Comparison of ENCODE assay signal across 8 mouse cellular contexts in the genomic region with DNA sequence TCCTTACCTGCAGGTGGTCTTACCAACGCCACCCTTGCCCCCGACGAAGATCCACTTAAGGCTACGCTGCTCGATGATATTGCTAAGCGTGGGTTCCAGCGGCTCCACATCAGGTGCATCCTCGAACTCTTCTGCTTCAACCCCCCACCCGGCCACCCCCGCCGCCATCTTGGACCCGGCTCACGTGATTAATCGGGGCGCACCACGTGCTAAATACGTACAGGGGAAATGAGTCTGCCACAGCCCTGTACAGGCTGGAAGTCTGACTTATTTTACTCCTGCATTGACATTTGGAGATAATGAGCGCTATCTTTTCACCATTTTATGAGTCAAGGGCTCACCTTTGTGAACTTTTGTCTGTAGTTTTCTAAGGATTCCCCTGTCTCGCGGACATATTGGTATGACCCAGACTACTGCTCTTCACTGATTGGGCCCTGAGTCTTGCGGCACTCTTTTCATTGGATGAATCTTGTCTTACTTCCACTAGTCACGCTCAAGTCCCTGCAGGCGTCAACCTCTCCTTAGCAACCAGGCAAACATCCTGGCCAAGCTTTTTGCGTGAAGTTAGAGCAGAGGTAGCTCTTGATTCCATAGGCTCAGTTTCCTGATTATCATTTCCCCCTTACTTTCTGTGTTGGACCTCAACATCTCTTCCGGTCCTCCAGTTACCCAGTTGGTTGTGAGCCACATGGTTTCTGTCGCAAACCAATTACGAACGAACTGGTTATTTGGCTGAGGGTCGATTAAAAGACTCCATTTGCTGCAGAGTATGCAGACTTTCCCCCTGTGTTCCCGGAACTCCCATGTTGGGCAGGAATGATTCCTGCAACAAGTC. TPM values are rescaled to one million over a fixed set of nuclear protein-coding genes. Genes with fewer than 3 reads are reported as not detected.
A peak's percentile ranks its signal among the peaks of the same experiment; 100 is the strongest.
DNase-seq lines count a peak whose midpoint lies in the region; ATAC-seq and TF ChIP-seq lines count a peak whose summit lies in the region.

A gene (minus strand): TSS at position 184 of the 835 bp plus-strand sequence.

- peak within 1 kb of the TSS; percentile 75 for H3K9ac ChIP-seq in forebrain, embryonic 16.5 days (replicated peaks; ENCODE audit: low read depth, low read length)
- H3K9ac ChIP-seq in lung, embryonic 14.5 days = peak within 1 kb of the TSS; percentile 71

- intact Hi-C loops in heart, postnatal 36 days (cut with DNase I) = loop anchor here (5.0 kb wide), 1 partner anchor 48 kb away; a partner anchor contains a TSS

- peaks cover 62% of the 10 kb centered on the region for H3K4me1 ChIP-seq in G1E (ENCODE audit: insufficient read depth, low read depth, low read length)
- peaks cover 39% of the 10 kb centered on the region for H3K4me1 ChIP-seq in forebrain, embryonic 16.5 days (replicated peaks; ENCODE audit: control insufficient read depth, insufficient read depth, low read length)
- H3K4me1 ChIP-seq in lung, embryonic 14.5 days (ENCODE audit: insufficient read depth) = peaks cover 19% of the 10 kb centered on the region
- peaks cover 13% of the 10 kb centered on the region for H3K4me1 ChIP-seq in olfactory bulb, adult 2 months (ENCODE audit: control insufficient read depth, insufficient read depth, low read length)
- H3K4me1 ChIP-seq in thymus, adult 2 months (replicated peaks; ENCODE audit: control insufficient read depth, insufficient read depth, low read length) = peaks cover 23% of the 10 kb centered on the region

- H3K27ac ChIP-seq in forebrain, embryonic 16.5 days (ENCODE audit: low read length) = peak within 1 kb of the TSS; percentile 73
- peak within 1 kb of the TSS; percentile 99 for H3K27ac ChIP-seq in layer of hippocampus, adult 2 months
- peak within 1 kb of the TSS; percentile 91 for H3K27ac ChIP-seq in lung, embryonic 14.5 days (ENCODE audit: low read depth)
- H3K27ac ChIP-seq in olfactory bulb, adult 2 months (ENCODE audit: insufficient read depth, low read depth, low read length) = peak within 1 kb of the TSS; percentile 79
- H3K27ac ChIP-seq in thymus, adult 2 months (ENCODE audit: control insufficient read depth, insufficient read depth, low read length) = no peak within 1 kb of the TSS; the same call in none of the 2 replicates

- TF ChIP-seq CTCF in G1E (IDR thresholded peaks at IDR 0.05; ENCODE audit: low read depth, low read length) = no peak
- no peak for TF ChIP-seq CTCF in layer of hippocampus, adult 2 months (conservative IDR thresholded peaks at IDR 0.05)
- TF ChIP-seq CTCF in lung, embryonic 14.5 days (IDR thresholded peaks at IDR 0.05; ENCODE audit: low read depth) = no peak
- no peak for TF ChIP-seq CTCF in olfactory bulb, adult 2 months (IDR thresholded peaks at IDR 0.05; ENCODE audit: insufficient read depth, low read depth, low read length)
- TF ChIP-seq CTCF in thymus, adult 2 months (IDR thresholded peaks at IDR 0.05; ENCODE audit: borderline replicate concordance, control insufficient read depth, extremely low read depth, insufficient read depth, low read length, poor library complexity) = no peak

- ATAC-seq in G1E (ENCODE audit: extremely low read depth, insufficient number of reproducible peaks, low FRiP score, poor library complexity, severe bottlenecking) = peak; percentile 82
- ATAC-seq in forebrain, embryonic 16.5 days = peak; percentile 90
- ATAC-seq in lung, embryonic 14.5 days (ENCODE audit: insufficient read depth) = peak; percentile 91

- peak within 1 kb of the TSS; percentile 90 for H3K4me2 ChIP-seq in forebrain, embryonic 16.5 days (ENCODE audit: low read length)
- peak within 1 kb of the TSS; percentile 70 for H3K4me2 ChIP-seq in lung, embryonic 14.5 days

- peak; percentile 90 for DNase-seq in G1E (ENCODE audit: low spot score)
- DNase-seq in cerebellum, adult 18-20 months = peak; percentile 85
- peak; percentile 81 to 89 for DNase-seq in heart, postnatal 36 days
- DNase-seq in layer of hippocampus, adult 2 months (ENCODE audit: low spot score in 2 of 2) = peak; percentile 71 to 92
- peak; percentile 94 for DNase-seq in lung, embryonic 14.5 days
- peak; percentile 77 for DNase-seq in thymus, adult 2 months

- H3K27me3 ChIP-seq in G1E (ENCODE audit: insufficient read depth, low read length) = no peaks in the 10 kb centered on the region
- H3K27me3 ChIP-seq in forebrain, embryonic 16.5 days (replicated peaks; ENCODE audit: control insufficient read depth, insufficient read depth, low read length) = no peaks in the 10 kb centered on the region
- H3K27me3 ChIP-seq in lung, embryonic 14.5 days (ENCODE audit: insufficient read depth, low read length) = no peaks in the 10 kb centered on the region
- no peaks in the 10 kb centered on the region for H3K27me3 ChIP-seq in thymus, adult 2 months (ENCODE audit: control insufficient read depth, insufficient read depth, low read length)

- 6% methylated on average over 30 of the region's 30 CpGs for WGBS in forebrain, embryonic 16.5 days
- whole genome bisulfite sequencing in lung, embryonic 14.5 days = 5% methylated on average over 30 of the region's 30 CpGs
- 2% methylated on average over 30 of the region's 30 CpGs for WGBS in olfactory bulb, adult 2 months
- 2% methylated on average over 30 of the region's 30 CpGs for WGBS in thymus, adult 2 months

- peaks cover 60% of the 10 kb centered on the region for H3K36me3 ChIP-seq in G1E (replicated peaks)
- H3K36me3 ChIP-seq in forebrain, embryonic 16.5 days (ENCODE audit: control insufficient read depth, insufficient read depth) = peaks cover 5% of the 10 kb centered on the region
- peaks cover 51% of the 10 kb centered on the region for H3K36me3 ChIP-seq in lung, embryonic 14.5 days (ENCODE audit: insufficient read depth)
- H3K36me3 ChIP-seq in thymus, adult 2 months (ENCODE audit: control insufficient read depth, insufficient read depth, low read length) = peaks cover 10% of the 10 kb centered on the region; the same call in 1 of the 2 replicates

- no peaks in the 10 kb centered on the region for H3K9me3 ChIP-seq in G1E (replicated peaks)
- no peaks in the 10 kb centered on the region for H3K9me3 ChIP-seq in forebrain, embryonic 16.5 days (ENCODE audit: control insufficient read depth, low read length)
- no peaks in the 10 kb centered on the region for H3K9me3 ChIP-seq in lung, embryonic 14.5 days (ENCODE audit: low read depth, low read length)

- TF ChIP-seq POLR2A in olfactory bulb, adult 2 months (IDR thresholded peaks at IDR 0.05; ENCODE audit: insufficient read depth, low read depth, low read length) = peak; percentile 28; the same call in 1 of the 2 replicates
- 0 out of 2 replicates have a peak, but pooled peaks have one; percentile 24 for TF ChIP-seq POLR2A in thymus, adult 2 months (IDR thresholded peaks at IDR 0.05; ENCODE audit: control insufficient read depth, extremely low read depth, insufficient read depth, low read length, poor library complexity)

- H3K4me3 ChIP-seq in G1E (ENCODE audit: low read depth, low read length) = peak within 1 kb of the TSS; percentile 88
- peak within 1 kb of the TSS; percentile 81 for H3K4me3 ChIP-seq in forebrain, embryonic 16.5 days (replicated peaks; ENCODE audit: low read length)
- peak within 1 kb of the TSS; percentile 98 for H3K4me3 ChIP-seq in layer of hippocampus, adult 2 months
- H3K4me3 ChIP-seq in lung, embryonic 14.5 days (ENCODE audit: low read depth, low read length) = peak within 1 kb of the TSS; percentile 87
- H3K4me3 ChIP-seq in olfactory bulb, adult 2 months (ENCODE audit: insufficient read depth, low read depth, low read length) = peak within 1 kb of the TSS; percentile 94
- peak within 1 kb of the TSS; percentile 91 for H3K4me3 ChIP-seq in thymus, adult 2 months (ENCODE audit: control insufficient read depth, insufficient read depth, low read length)

RNA-seq across cellular contexts. Expression of the gene that starts here (rescaled TPM):
- 83.6 and 104 TPM in 2 replicates for total RNA-seq in G1E (2014; fragmentation: Nextera tagmentation)
- 110 and 139 TPM in 2 replicates for total RNA-seq in G1E (2017)
- polyA plus RNA-seq in G1E (2012) = 103 and 136 TPM in 2 replicates
- polyA plus RNA-seq in forebrain, embryonic 16.5 days (2015; fragmentation: Nextera tagmentation; extraction: Ambion mirVana) = 144 and 153 TPM in 2 replicates
- 10 to 100 TPM; 66.2 to 69.8 TPM for total RNA-seq in heart, postnatal 36 days (2021)
- 100 to 1,000 TPM; 119 to 122 TPM for total RNA-seq in layer of hippocampus, adult 2 months (2021)
- polyA plus RNA-seq in lung, embryonic 14.5 days (2014; fragmentation: Nextera tagmentation; extraction: Ambion mirVana) = 97.2 and 98.0 TPM in 2 replicates
- not detected in 2 replicates for polyA plus RNA-seq in olfactory bulb, adult 2 months (2012; ENCODE audit: insufficient read depth, insufficient read length, low replicate concordance, missing spikeins)
- 139 and 152 TPM in 2 replicates for polyA plus RNA-seq in thymus, adult 2 months (2012; rRNA removed)

Comparison
In these comparisons a context has a peak if more than half of its experiments do, and no peak if none do; other contexts are left out.
1. RNA of the gene that starts here (polyA plus RNA-seq): 144 to 153 TPM in forebrain, embryonic 16.5 days, 139 to 152 TPM in thymus, adult 2 months, 103 to 136 TPM in G1E and 97.2 to 98.0 TPM in lung, embryonic 14.5 days; not detected in olfactory bulb, adult 2 months; every median in the first group is over 10 times any median in the second.
2. Peak in every context shown above with its lines, with median percentiles within 50 percentile points of each other: ATAC-seq, DNase-seq and H3K4me3 ChIP-seq.